Mouse (Mus musculus) liver, embryonic 14.5 days (tissue): ENCODE results near the gene Pprc1. TPM values are rescaled to one million over a fixed set of nuclear protein-coding genes. Genes with fewer than 3 reads are reported as not detected.
A peak's percentile ranks its signal among the peaks of the same experiment; 100 is the strongest.

ENCODE experiments used
- ATAC-seq: fragments of 200-750 bp; cut with Nextera tagmentation; 2 replicates; pipeline ENCODE4 v1.8.0; 2017; ENCODE audit warnings: moderate number of reproducible peaks, mild to moderate bottlenecking, moderate library complexity; ENCODE audit not compliant: insufficient read depth
- DNase-seq, 3 experiments: peaks; one replicate each; pipeline ENCODE4 v3.0.0-alpha.2; 2012 to 2013; ENCODE audit warnings: low read depth in 3 of 3, low spot score in 3 of 3
- H3K27ac ChIP-seq: fragments of 300-500 bp; sonication (generic); 2 replicates; pipeline ENCODE4 v1.5.1; 2014; ENCODE audit warnings: moderate library complexity, mild to moderate bottlenecking, control low read depth, inconsistent platforms
- H3K27me3 ChIP-seq: fragments of 300-500 bp; sonication (generic); 2 replicates; pipeline ENCODE4 v1.6.1; 2014; ENCODE audit warnings: mild to moderate bottlenecking, low read length, moderate library complexity; ENCODE audit not compliant: control insufficient read depth, insufficient read depth
- H3K36me3 ChIP-seq: fragments of 300-500 bp; sonication (generic); replicated peaks from 2 replicates; pipeline ENCODE4 v1.6.1; 2014; ENCODE audit warnings: low read depth; ENCODE audit not compliant: control insufficient read depth, insufficient read depth
- H3K4me1 ChIP-seq, 2 experiments: fragments of 200-500 bp in 1 of 2; fragments of 300-500 bp in 1 of 2; sonication (generic) in 1 of 2; replicated peaks; 2 replicates each; pipeline ENCODE4 v1.6.1; 2012 to 2014; ENCODE audit warnings: antibody characterized with exemption in 1 of 2, inconsistent platforms in 1 of 2, low read length in 1 of 2; ENCODE audit not compliant: control insufficient read depth in 2 of 2, insufficient read depth in 2 of 2
- H3K4me2 ChIP-seq: fragments of 300-500 bp; sonication (generic); 2 replicates; pipeline ENCODE4 v1.6.1; 2014; ENCODE audit warnings: low read depth, mild to moderate bottlenecking, control low read depth, moderate library complexity
- H3K4me3 ChIP-seq, 2 experiments: fragments of 200-500 bp in 1 of 2; fragments of 300-500 bp in 1 of 2; sonication (generic) in 1 of 2; 2 replicates each; pipeline ENCODE4 v1.5.1; 2012 to 2014; ENCODE audit warnings: low read depth in 2 of 2, low read length in 2 of 2, mild to moderate bottlenecking in 2 of 2, control low read depth in 1 of 2, inconsistent platforms in 1 of 2, moderate library complexity in 1 of 2; ENCODE audit not compliant: insufficient read depth in 1 of 2
- H3K9ac ChIP-seq: fragments of 300-500 bp; sonication (generic); replicated peaks from 2 replicates; pipeline ENCODE4 v1.6.1; 2014; ENCODE audit warnings: mild to moderate bottlenecking, control low read depth, moderate library complexity
- H3K9me3 ChIP-seq: fragments of 300-500 bp; sonication (generic); 2 replicates; pipeline ENCODE4 v1.6.1; 2016; ENCODE audit warnings: low read length, mixed read lengths; ENCODE audit not compliant: control insufficient read depth
- CTCF ChIP-seq: IDR thresholded peaks from 2 replicates; pipeline ENCODE4 v1.5.1; 2016; ENCODE audit warnings: antibody characterized with exemption, low read depth, control low read depth
- EP300 ChIP-seq: IDR thresholded peaks from 2 replicates; pipeline ENCODE4 v1.6.1; 2016; ENCODE audit warnings: antibody characterized with exemption, low read depth
- WGBS: fragments of 180-500 bp; shearing (Covaris S2); extraction: QIAGEN DNeasy Blood & Tissue Kit; methylation state at CpG from one replicate; pipeline ENCODE4 v1.1.7; 2014; ENCODE audit not compliant: insufficient replicate concordance; 5-methylcytosine and 5-hydroxymethylcytosine counted together
- polyA plus RNA-seq, 2 experiments: library from polyadenylated mRNA; depleted of rRNA in 1 of 2; stranded (reverse) in 1 of 2; unstranded in 1 of 2; fragments of >200 nt; fragmentation: Nextera tagmentation in 1 of 2; extraction: Ambion mirVana in 1 of 2; gene quantifications; 2 replicates each; pipeline versions ENCODE4 v1.2.1 to v1.2.3; 2012 to 2014

Gene Pprc1
- polyA plus RNA-seq, 2 experiments = 17.5 to 25.0 TPM

DNA sequence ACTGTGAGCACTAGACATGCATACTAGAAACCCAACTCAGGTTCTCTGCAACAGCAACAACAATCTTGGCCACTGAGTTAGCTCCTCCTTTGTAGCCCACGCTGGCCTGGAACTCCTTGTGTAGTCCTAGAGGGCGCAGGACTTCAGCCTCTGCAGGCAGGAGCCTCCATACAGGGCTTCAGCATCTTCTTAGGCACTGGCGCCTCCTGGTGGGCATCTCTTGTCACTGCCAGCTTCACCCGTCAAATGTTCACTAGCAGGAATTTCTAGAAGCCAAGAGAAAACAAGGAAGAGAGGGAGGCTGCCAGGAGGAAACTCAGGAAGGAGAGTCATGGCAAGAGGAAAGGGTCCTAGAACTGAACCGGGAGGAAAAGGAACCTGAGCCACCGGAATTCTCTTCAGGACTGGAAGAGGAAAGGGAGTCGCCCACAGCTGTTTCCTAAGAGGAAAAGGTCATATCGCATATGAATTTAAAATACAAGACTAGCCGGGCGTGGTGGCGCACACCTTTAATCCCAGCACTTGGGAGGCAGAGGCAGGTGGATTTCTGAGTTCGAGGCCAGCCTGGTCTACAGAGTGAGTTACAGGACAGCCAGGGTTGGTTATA lies 30.0 kb upstream of the Pprc1 start:
- WGBS = 6% methylated on average over 12 of the region's 12 CpGs
- Histone ChIP-seq H3K9ac (no peak overlapping the region), H3K36me3 (no peaks in the 10 kb centered on the region), H3K9me3 (no peaks in the 10 kb centered on the region), H3K27me3 (no peaks in the 10 kb centered on the region), H3K4me3 (no peak overlapping the region), H3K4me1 (no peaks in the 10 kb centered on the region), H3K27ac (no peak overlapping the region), H3K4me2 (no peak overlapping the region)
- TF ChIP-seq CTCF (peak; percentile 98), EP300 (peak; percentile 13; the same call in 1 of the 2 replicates)
- peak; percentile 61; the same call in 1 of the 2 replicates for ATAC-seq
- DNase-seq = peak; percentile 61 to 70 (median 65)

DNA sequence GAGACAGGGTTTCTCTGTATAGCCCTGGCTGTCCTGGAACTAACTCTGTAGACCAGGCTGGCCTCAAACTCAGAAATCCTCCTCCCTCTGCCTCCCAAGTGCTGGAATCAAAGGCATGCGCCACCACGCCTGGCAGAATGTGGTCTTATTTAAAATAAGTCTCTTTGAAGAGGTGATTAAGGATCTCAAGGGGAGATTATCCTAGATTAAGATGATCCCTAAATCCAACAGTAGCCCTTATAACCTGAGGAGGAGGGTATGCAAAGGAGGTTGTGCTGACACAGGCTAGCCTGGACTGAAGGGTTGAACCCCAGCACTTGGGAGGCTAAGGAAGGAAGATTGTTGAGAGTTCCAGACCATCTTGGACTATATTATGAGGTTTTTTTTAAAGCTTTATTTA lies 28.7 kb upstream of the Pprc1 start:
- Histone ChIP-seq H3K36me3 (no peaks in the 10 kb centered on the region), H3K9me3 (no peaks in the 10 kb centered on the region), H3K27ac (no peak overlapping the region), H3K4me3 (no peak overlapping the region), H3K27me3 (no peaks in the 10 kb centered on the region), H3K9ac (no peak overlapping the region), H3K4me2 (no peak overlapping the region), H3K4me1 (no peaks in the 10 kb centered on the region)
- DNase-seq = no peak
- 90% methylated on average over 2 of the region's 2 CpGs for WGBS
- no peak for ATAC-seq
- TF ChIP-seq CTCF = no peak
- TF ChIP-seq EP300 = no peak

DNA sequence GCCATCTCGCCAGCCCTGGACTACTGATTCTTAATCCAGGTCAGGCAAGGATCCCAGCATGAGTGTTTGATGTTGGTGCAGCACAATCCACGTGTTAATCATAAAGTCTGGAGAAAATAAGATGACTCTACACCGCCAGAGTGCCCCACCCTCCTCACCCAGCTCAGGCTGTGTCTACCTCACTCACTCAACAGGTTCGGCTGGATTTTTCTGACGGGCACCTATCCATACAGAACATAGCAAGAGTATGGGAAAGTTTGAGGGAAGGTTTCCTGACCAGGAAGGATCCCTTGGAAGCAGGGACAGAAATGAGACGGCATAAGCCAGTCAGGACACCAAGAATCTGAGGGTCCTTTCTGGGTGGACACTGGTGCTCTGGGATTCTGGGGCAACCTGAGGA lies 19.7 kb upstream of the Pprc1 start:
- Histone ChIP-seq H3K4me3 (no peak overlapping the region), H3K4me1 (peaks cover 0 to 4% of the 10 kb centered on the region in 2 experiments; a peak in 3 of 4 replicates), H3K27me3 (no peaks in the 10 kb centered on the region), H3K4me2 (no peak overlapping the region), H3K27ac (no peak overlapping the region), H3K9me3 (no peaks in the 10 kb centered on the region), H3K36me3 (no peaks in the 10 kb centered on the region), H3K9ac (no peak overlapping the region)
- TF ChIP-seq EP300 (no peak), CTCF (no peak)
- no peak for ATAC-seq
- no peak for DNase-seq
- 58% methylated on average over 6 of the region's 6 CpGs for WGBS

DNA sequence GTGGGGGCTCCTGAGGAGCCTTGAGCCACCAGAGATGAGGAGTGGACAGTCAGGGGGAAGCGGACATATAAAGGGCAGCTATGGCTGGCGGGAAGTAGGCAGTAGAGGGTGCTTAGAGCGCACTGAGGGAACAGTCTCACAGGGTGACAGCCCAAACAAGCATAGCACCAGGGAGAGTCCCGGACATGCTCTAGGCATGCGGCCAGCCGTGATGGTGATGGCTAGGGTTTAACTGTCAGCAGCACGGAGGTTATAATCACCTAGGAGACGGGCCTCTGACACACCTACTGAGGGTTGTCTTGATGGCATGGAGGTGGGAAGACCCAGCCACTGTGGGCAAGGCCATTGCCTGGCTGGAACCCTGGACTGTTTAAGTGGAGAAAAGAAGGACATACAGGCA lies 18.1 kb upstream of the Pprc1 start:
- Histone ChIP-seq H3K4me2 (no peak overlapping the region), H3K9me3 (no peaks in the 10 kb centered on the region), H3K9ac (no peak overlapping the region), H3K36me3 (no peaks in the 10 kb centered on the region; the same call in 1 of the 2 replicates), H3K27ac (no peak overlapping the region), H3K4me1 (peaks cover 0 to 4% of the 10 kb centered on the region in 2 experiments; a peak in 3 of 4 replicates), H3K27me3 (no peaks in the 10 kb centered on the region), H3K4me3 (no peak overlapping the region)
- DNase-seq (no peak), ATAC-seq (no peak; the same call in 1 of the 2 replicates)
- 59% methylated on average over 8 of the region's 8 CpGs for WGBS
- TF ChIP-seq CTCF = no peak
- no peak for TF ChIP-seq EP300

DNA sequence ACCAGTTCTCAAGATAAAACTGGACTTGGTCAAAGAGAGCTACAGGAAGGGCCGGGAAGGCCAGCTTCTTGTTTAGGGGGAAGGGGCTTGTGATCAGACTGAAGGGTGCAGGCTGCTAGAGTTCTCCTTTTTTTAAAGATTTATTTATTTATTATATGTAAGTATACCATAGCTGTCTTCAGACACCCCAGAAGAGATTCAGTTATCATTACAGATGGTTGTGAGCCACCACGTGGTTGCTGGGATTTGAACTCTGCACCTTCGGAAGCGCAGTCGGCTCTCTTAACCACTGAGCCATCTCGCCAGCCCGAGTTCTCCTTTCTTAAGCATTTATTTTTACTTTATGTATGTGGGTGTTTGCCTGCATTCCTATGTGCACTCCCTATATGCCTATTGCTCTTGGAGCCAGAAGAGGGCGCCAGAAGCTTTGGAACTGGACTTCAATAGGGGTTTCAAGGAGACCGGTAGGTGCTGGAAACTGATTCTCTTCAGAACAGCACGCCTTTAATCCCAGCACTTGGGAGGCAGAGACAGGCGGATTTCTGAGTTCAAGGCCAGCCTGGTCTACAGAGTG lies 15.9 kb upstream of the Pprc1 start:
- H3K9ac ChIP-seq = no peak overlapping the region
- no peaks in the 10 kb centered on the region for H3K9me3 ChIP-seq
- H3K4me1 ChIP-seq = peaks cover 0 to 4% of the 10 kb centered on the region in 2 experiments; a peak in 3 of 4 replicates
- peak; percentile 64 for TF ChIP-seq CTCF
- TF ChIP-seq EP300 = no peak
- H3K27me3 ChIP-seq = no peaks in the 10 kb centered on the region
- no peak for ATAC-seq
- no peak for DNase-seq
- H3K27ac ChIP-seq = no peak overlapping the region
- no peak overlapping the region for H3K4me3 ChIP-seq
- H3K36me3 ChIP-seq = peaks cover 19% of the 10 kb centered on the region
- no peak overlapping the region for H3K4me2 ChIP-seq
- 63% methylated on average over 11 of the region's 11 CpGs for WGBS
